Mouse (Mus musculus): Measurements from ENCODE around the gene Asb18. TPM values are rescaled to one million over a fixed set of nuclear protein-coding genes. Genes with fewer than 3 reads are reported as not detected.

Gene Asb18
- total RNA-seq, 2 experiments from 2014 or later, result 21.8 to 26.9 TPM

- no peak for DNase-seq
- intact Hi-C loops (cut with DNase I), result no loop called here
Measured at GRCm38 (mm10) chr1:89935493-89936348, 78.7 kb downstream of the Asb18 start.

GRCm38 (mm10) chr1:89934316-89935260, 79.9 kb downstream of the Asb18 start:
- DNase-seq, result no peak
- intact Hi-C loops (cut with DNase I), result no loop called here

DNA sequence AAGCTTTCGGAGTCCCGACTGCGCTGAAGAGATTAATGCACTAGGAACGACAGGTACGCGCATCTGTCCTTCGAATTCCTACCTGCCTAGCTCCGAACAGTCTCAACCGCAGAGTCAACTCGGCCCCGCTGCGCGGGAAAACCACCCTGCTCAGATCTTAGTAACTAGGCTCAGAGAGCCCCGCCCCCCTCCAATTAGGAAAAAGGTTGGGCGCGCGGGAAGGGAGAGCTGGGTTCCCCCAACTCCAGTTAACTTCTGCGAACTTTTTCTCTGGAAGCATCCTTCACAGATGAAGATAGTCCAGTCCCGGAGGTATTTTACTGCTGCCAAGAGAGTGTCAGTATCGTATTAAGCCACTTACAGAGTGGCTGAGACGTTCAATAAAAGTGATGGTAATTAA, 80.7 kb downstream of the Asb18 start:
- DNase-seq, result no peak
- intact Hi-C loops (cut with DNase I), result no loop called here

DNA sequence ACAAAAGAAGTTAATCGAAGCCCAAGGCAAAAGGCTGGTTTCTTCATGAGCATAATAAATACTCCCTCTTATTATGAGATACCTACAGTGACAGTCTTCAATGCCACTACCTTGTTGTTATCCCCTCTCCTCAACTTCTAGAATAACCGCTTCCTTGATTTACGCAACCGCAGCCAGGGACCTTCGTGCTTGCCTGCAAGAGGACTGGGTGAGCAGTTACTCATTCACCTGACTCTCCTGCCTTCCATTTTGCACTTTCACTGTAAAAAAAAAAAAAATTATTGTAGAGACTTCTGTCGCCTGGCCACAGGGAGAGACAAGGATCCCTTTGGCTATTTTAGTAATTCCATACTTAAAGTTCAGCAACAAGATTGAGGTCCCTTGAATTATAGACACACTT, 81.4 kb downstream of the Asb18 start:
- no peak for DNase-seq
- intact Hi-C loops (cut with DNase I), result no loop called here

DNA sequence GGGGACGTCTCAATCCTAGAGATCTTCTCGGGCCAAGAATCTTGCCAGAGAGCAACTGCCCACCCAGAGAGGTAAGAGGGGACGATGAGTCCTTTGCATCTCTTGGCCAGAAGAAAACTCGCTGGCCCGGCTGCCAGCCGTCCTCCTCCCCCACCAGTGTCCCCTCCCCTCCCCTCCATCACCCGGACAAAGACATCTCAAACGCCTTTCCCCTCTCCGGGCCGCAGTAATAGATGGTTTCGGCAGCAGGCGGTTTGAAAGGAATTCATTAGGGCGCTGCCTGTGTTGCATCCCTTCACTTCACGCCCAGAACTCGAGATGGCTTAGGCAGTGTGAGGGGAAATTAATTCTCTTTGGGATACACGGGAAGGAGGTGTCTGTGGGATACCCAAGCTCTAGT, 81.8 kb downstream of the Asb18 start:
- intact Hi-C loops (cut with DNase I), result no loop called here
- no peak for DNase-seq

DNA sequence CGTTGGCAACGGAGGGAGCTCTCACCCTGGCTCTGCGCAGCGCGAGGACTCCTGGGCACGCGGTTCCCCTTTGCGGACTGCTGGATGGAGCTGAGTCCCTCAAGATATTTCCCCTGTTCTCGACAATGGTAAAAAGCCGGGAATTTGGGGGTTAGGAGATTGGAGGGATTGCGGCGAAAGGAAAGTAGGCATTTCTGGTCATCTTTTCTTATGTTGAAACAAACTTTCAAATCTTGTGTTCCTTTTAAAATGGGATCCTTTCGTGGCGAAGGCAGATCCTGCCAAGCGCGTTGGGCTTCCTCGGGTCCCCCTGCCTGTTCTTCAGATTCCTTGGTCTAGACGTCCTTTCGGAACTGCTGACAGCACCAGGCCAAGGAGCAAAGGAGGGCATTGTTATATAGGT, 82.4 kb downstream of the Asb18 start:
- no peak for DNase-seq
- intact Hi-C loops (cut with DNase I), result no loop called here

GRCm38 (mm10) chr1:89931120-89931519, 83.3 kb downstream of the Asb18 start, which contains the start of gene Gbx2:
TSS of gene Gbx2 (minus strand) at chr1:89931179.
- no peak for DNase-seq
- intact Hi-C loops (cut with DNase I), result no loop called here

GRCm38 (mm10) chr1:89930551-89930950, 83.9 kb downstream of the Asb18 start:
- DNase-seq, result no peak
- intact Hi-C loops (cut with DNase I), result no loop called here

- no peak for DNase-seq
- intact Hi-C loops (cut with DNase I), result no loop called here
Measured at GRCm38 (mm10) chr1:89929721-89930505, 84.6 kb downstream of the Asb18 start.

DNA sequence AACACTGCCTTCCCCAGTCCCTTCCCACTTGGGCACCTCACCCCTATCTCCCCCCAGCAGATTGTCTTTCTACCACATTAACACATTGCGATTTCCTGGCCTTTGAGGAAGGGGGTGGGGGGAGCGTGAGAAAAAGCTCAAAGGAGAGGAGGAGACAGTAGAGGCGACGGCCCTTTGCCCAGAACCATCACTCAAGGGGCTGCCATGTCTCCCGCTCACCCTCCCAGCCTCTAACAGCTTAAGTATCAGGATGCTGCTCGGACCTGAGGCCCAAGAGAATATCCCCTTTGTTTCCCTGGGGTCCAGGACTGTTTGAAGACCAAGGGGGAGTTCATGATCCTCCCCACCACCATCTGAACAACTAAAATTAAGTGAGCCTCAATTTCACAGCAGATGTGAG, 85.3 kb downstream of the Asb18 start:
- no peak for DNase-seq
- intact Hi-C loops (cut with DNase I), result no loop called here

- DNase-seq, result no peak
Measured at GRCm38 (mm10) chr1:89928676-89929075, 85.8 kb downstream of the Asb18 start.

DNA sequence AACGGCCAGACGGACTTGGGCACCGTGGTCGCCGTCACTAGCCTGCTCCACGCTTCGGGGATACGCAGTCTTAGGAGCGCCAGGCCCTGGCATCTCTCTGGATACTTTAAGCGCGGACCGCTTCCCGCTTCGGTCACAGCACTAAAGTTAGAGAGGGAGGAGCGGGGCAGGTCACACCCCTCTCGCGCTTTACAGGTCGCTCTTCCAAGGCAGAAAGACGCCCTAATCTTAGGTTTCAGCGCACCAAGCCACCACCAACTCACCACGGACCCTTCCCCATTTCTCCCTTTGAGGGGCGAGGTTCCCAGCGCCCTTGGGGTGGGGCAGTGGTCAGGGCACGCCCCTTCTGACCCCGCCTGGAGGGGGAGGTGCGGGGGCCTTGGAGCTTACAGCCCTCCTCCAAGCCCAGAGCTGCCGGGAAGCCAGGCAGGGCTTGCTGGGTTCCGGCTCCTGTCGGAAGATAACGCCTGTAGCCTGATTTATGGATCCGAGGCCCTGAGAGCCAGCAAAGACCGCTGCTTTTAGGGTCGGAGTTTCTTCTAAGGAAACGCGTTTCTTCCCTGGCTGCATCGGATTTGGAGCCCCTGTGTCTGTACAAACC, 87.3 kb downstream of the Asb18 start:
- no peak for DNase-seq
- intact Hi-C loops (cut with DNase I), result no loop called here

More at GRCm38 (mm10) chr1:89928676-89929075, 85.8 kb downstream of the Asb18 start:
- intact Hi-C loops (cut with DNase I), result no loop called here

DNA sequence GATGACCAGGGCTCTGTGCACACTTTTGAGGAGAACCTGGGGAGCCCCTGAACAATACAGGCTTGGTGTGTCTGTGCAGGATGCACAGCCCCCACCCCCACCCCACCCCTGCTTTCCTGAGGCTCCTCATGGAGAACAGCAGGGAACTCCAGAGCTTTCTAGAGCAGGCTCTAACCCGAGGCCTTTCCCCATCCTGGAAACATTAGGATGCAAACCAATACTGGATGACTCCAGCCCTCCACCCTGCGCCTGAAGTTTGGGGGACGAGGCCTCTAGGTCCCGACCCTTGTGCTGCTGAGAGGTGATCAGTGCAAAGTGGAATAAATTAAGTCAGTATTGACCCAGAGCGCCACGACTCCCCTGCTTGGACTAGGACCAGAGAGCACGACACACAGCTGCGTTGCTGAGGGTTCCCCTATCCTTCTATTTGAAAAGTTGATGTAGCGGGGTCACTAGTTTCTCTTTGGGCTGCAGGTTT, 87.8 kb downstream of the Asb18 start:
- intact Hi-C loops (cut with DNase I), result no loop called here

GRCm38 (mm10) chr1:89925501-89926190, 88.8 kb downstream of the Asb18 start:
- DNase-seq, result no peak
- intact Hi-C loops (cut with DNase I), result no loop called here

More for the DNA sequence above, 87.8 kb downstream of the Asb18 start:
- DNase-seq, result no peak

- intact Hi-C loops (cut with DNase I), result no loop called here
- DNase-seq, result no peak
Measured at GRCm38 (mm10) chr1:89923642-89924020, 90.8 kb downstream of the Asb18 start.

GRCm38 (mm10) chr1:89922883-89923641, 91.4 kb downstream of the Asb18 start:
- intact Hi-C loops (cut with DNase I), result no loop called here
- no peak for DNase-seq

- no peak for DNase-seq
- intact Hi-C loops (cut with DNase I), result no loop called here
Measured at GRCm38 (mm10) chr1:89922282-89922681, 92.2 kb downstream of the Asb18 start.

DNA sequence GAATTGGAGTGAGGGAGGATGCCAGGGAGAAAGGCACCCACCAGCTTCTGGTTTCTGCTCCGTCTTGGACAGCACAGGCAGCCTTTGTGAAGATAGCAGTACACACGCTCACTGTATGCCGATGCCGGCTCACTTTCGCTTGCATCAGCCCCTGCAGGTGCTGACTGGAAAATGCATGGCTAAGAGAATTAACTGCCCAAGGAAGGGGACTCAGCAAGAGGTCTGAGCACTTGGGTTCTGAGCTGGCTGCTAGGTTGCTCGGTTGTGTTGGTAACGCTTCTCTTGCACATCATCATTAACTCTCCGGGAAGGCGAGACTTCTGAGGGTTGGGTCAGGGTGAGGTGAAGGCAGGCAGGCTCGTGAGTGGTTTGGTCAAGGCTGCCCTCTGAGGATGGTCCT, 92.7 kb downstream of the Asb18 start:
- DNase-seq, result no peak
- intact Hi-C loops (cut with DNase I), result no loop called here

DNA sequence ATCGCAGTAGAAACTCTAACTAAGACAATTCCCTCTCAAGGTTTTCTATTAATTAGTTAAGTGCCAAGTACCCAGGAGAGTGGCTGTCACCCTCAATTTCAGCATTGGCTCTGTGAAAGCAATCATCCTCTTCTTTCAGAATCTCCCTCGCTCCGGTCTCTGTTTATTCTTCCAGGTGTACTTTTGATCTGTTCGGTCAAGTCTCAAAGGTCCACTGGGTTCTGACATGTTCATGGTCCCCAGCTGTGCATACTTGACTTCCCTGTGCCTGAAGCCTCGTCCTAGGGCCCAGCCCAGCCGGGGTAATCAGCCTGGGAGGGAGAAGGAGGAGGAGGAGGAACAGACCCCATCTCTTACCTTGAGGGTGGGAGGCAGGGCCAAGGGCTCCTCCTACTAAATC, 95.3 kb downstream of the Asb18 start:
- no peak for DNase-seq
- intact Hi-C loops (cut with DNase I), result no loop called here
